Mouse (Mus musculus): ENCODE data around the gene Slc15a5. TPM values are rescaled to one million over a fixed set of nuclear protein-coding genes. Genes with fewer than 3 reads are reported as not detected.

The Slc15a5 gene
- polyA plus RNA-seq, 1 experiment from 2014 or later, result not detected

DNA sequence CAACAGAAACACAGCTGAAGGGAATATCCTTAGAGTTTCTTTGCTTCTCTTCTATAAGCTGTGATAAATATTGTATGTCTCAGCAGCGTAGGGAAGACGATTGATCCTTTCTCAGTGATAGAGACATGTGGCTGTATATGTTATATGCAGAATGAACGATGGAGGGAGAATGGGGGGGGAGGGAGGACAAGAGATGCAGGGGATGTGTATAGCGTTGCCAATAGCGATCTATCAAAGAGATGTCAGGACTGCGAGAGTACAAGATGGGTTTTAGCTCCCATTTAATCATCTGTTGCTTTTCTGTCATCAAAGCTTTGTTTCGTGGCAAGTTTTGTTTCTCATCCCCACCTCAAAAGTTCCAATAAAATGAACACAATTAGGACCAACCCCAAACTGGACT, 143.9 kb downstream of the Slc15a5 start:
- Histone ChIP-seq H3K27me3 (ENCODE audit: insufficient read depth, poor library complexity, severe bottlenecking) (no peaks in the 10 kb centered on the region), H3K27ac (no peak overlapping the region), H3K9me3 (no peaks in the 10 kb centered on the region), H3K4me1 (peaks cover 7% of the 10 kb centered on the region; the same call in 1 of the 2 replicates), H3K36me3 (no peaks in the 10 kb centered on the region), H3K4me3 (no peak overlapping the region)
- DNase-seq (ENCODE audit: low spot score), result no peak
- 81% methylated on average over 7 of the region's 7 CpGs for WGBS

DNA sequence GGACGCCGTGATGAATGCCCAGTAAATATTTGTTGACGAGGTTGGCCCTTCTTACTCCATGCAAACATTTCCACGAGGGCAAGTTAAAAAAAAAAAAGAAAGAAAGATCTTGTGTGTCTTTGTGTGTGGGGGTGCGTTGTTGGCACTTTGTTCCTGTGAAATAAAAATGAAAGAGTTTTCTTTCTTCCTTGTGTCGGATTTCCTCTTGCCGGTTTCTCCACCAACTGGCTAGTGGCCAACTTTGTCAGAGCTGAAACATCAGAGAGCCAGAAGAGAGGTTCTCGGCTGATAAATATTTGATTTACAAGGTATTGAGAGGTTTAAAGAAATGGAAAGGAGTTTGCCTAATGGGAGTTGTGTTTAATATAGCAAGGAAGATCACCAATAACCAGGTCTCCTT, 144.4 kb downstream of the Slc15a5 start:
- no peak overlapping the region for H3K4me3 ChIP-seq
- H3K27me3 ChIP-seq (ENCODE audit: insufficient read depth, poor library complexity, severe bottlenecking), result no peaks in the 10 kb centered on the region
- H3K9me3 ChIP-seq, result no peaks in the 10 kb centered on the region
- no peaks in the 10 kb centered on the region for H3K36me3 ChIP-seq
- H3K4me1 ChIP-seq, result peaks cover 1% of the 10 kb centered on the region; the same call in 1 of the 2 replicates
- 68% methylated on average over 8 of the region's 8 CpGs for WGBS
- no peak overlapping the region for H3K27ac ChIP-seq
- no peak for DNase-seq (ENCODE audit: low spot score)

- Histone ChIP-seq H3K27ac (no peak overlapping the region), H3K4me3 (no peak overlapping the region), H3K4me1 (no peaks in the 10 kb centered on the region), H3K27me3 (ENCODE audit: insufficient read depth, poor library complexity, severe bottlenecking) (no peaks in the 10 kb centered on the region), H3K9me3 (no peaks in the 10 kb centered on the region), H3K36me3 (no peaks in the 10 kb centered on the region)
- no peak for DNase-seq (ENCODE audit: low spot score)
- 73% methylated on average over 3 of the region's 3 CpGs for WGBS
These were observed 145.0 kb downstream of the Slc15a5 start for GRCm38 (mm10) chr6:137934545-137935298.

Other genes starting within 250 kb of the Slc15a5 start
- gene Mgst1, start 60.4 kb upstream of the Slc15a5 start, polyA plus RNA-seq (2016; fragmentation: Nextera tagmentation; extraction: Ambion mirVana), result 49.6 and 58.8 TPM in 2 replicates

All from heart, embryonic 10.5 days (tissue).